In the genomic region with DNA sequence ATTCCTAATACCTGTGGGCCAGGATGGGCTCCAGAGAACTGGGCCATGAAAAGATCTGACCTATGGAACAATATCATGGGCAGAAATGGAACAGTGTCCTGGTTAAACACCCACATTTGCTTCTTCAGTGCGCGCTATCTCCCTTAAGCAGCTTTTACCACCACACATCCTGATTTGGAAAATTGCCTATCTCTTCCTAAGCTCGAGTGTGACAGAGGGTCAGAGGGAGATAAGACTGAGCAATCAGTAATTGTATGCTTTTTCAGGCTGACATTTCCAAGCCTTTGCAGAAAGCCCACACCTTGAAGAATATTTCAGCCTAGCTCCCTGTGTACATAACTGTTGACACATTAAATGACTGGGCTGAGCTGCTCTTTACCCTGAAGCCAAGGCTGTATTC, we compare ENCODE assay signal across 12 mouse cellular contexts.
"Had no signal": no experiment of that assay in that cellular context is flagged by ENCODE, and none has a peak within 500 bp of the region (broad histone marks: within the 10 kb centered on the region; RNA-seq: fewer than 3 reads in every experiment).

No protein-coding gene starts in this region.

- H3K4me3 ChIP-seq: layer of hippocampus, adult 2 months; limb, embryonic 10.5 days; limb, embryonic 13.5 days; liver, embryonic 15.5 days had no signal

- H3K4me1 ChIP-seq: liver, embryonic 15.5 days had no signal

- DNase-seq: layer of hippocampus, adult 9-11 months; lung, adult 2 months; lung, postnatal 14 days; midbrain, embryonic 14.5 days had no signal

- H3K27me3 ChIP-seq: limb, embryonic 13.5 days; liver, embryonic 15.5 days had no signal

- H3K27ac ChIP-seq: kidney, postnatal 0 days; layer of hippocampus, adult 2 months; limb, embryonic 10.5 days; limb, embryonic 13.5 days; liver, embryonic 15.5 days; macrophage had no signal

- H3K9ac ChIP-seq: limb, embryonic 13.5 days; liver, embryonic 15.5 days had no signal

- H3K9me3 ChIP-seq: limb, embryonic 10.5 days; limb, embryonic 13.5 days; liver, embryonic 15.5 days; megakaryocyte, embryonic 14.5 days had no signal

- H3K36me3 ChIP-seq: limb, embryonic 10.5 days; limb, embryonic 13.5 days; liver, embryonic 15.5 days had no signal

- H3K4me2 ChIP-seq: limb, embryonic 13.5 days; liver, embryonic 15.5 days; midbrain, embryonic 11.5 days had no signal
